Mouse (Mus musculus) MEL (cell line): ENCODE results near the gene Wdr34. TPM values are rescaled to one million over a fixed set of nuclear protein-coding genes. Genes with fewer than 3 reads are reported as not detected.
A peak's percentile ranks its signal among the peaks of the same experiment; 100 is the strongest.

Source experiments
- DNase-seq: peaks from one replicate; pipeline ENCODE4 v3.0.0; 2011; ENCODE audit warnings: low read depth, low spot score
- H3K27ac ChIP-seq: 2 replicates; pipeline ENCODE4 v1.5.1; 2012; ENCODE audit warnings: low read depth, mild to moderate bottlenecking, control low read depth, low read length, moderate library complexity; ENCODE audit not compliant: control insufficient read depth
- H3K27me3 ChIP-seq, 2 experiments: fragments of 150-350 bp in 1 of 2; sonication (generic) in 1 of 2; 2 replicates each; pipeline ENCODE4 v1.6.1; 2012; ENCODE audit warnings: low read length in 2 of 2, mild to moderate bottlenecking in 2 of 2, improper control_type of control experiment in 1 of 2, moderate library complexity in 1 of 2; ENCODE audit not compliant: insufficient read depth in 2 of 2, control insufficient read depth in 1 of 2
- H3K36me3 ChIP-seq, 2 experiments: 2 replicates each; pipeline ENCODE4 v1.6.1; 2012 to 2014; ENCODE audit warnings: low read length in 2 of 2, improper control_type of control experiment in 1 of 2, inconsistent platforms in 1 of 2, mild to moderate bottlenecking in 1 of 2; ENCODE audit not compliant: insufficient read depth in 2 of 2, control insufficient read depth in 1 of 2
- H3K4me1 ChIP-seq, 2 experiments: fragments of 150-350 bp in 1 of 2; sonication (generic) in 1 of 2; 2 replicates each; pipeline ENCODE4 v1.6.1; 2012; ENCODE audit warnings: low read length in 2 of 2, improper control_type of control experiment in 1 of 2, mild to moderate bottlenecking in 1 of 2; ENCODE audit not compliant: insufficient read depth in 2 of 2, control insufficient read depth in 1 of 2
- H3K4me3 ChIP-seq, 2 experiments: fragments of 150-350 bp in 1 of 2; sonication (generic) in 1 of 2; 2 replicates each; pipeline ENCODE4 v1.5.1; 2012; ENCODE audit warnings: low read depth in 2 of 2, low read length in 2 of 2, mild to moderate bottlenecking in 2 of 2, moderate library complexity in 2 of 2, control low read depth in 1 of 2, improper control_type of control experiment in 1 of 2; ENCODE audit not compliant: control insufficient read depth in 1 of 2, insufficient read depth in 1 of 2
- H3K79me2 ChIP-seq: 2 replicates; pipeline ENCODE4 v1.6.1; 2012; ENCODE audit warnings: mild to moderate bottlenecking, low read length, moderate library complexity; ENCODE audit not compliant: control insufficient read depth, poor library complexity, insufficient read depth
- H3K9ac ChIP-seq: 2 replicates; pipeline ENCODE4 v1.6.1; 2012; ENCODE audit warnings: low read depth, mild to moderate bottlenecking, control low read depth, low read length, moderate library complexity; ENCODE audit not compliant: control insufficient read depth, poor library complexity, severe bottlenecking
- H3K9me3 ChIP-seq: fragments of 150-350 bp; sonication (generic); replicated peaks from 2 replicates; pipeline ENCODE4 v1.6.1; 2012; ENCODE audit warnings: mild to moderate bottlenecking, low read length, improper control_type of control experiment, moderate library complexity; ENCODE audit not compliant: insufficient read depth
- CHD1 ChIP-seq: IDR thresholded peaks from 2 replicates; pipeline ENCODE4 v1.6.1; 2012; ENCODE audit warnings: low read depth, mild to moderate bottlenecking, inconsistent platforms, low read length, improper control_type of control experiment
- CTCF ChIP-seq, 3 experiments: IDR thresholded peaks in 2 of 3; conservative IDR thresholded peaks in 1 of 3; 2 replicates each; pipeline ENCODE4 v1.5.1; 2011 to 2012; ENCODE audit warnings: low read length in 3 of 3, low read depth in 2 of 3, mild to moderate bottlenecking in 2 of 3, improper control_type of control experiment in 1 of 3, inconsistent platforms in 1 of 3, mixed read lengths in 1 of 3, moderate library complexity in 1 of 3; ENCODE audit not compliant: control insufficient read depth in 1 of 3, insufficient read depth in 1 of 3, poor library complexity in 1 of 3, severe bottlenecking in 1 of 3
- ELF1 ChIP-seq: IDR thresholded peaks from 2 replicates; pipeline ENCODE4 v1.6.1; 2014; ENCODE audit warnings: low read depth, mild to moderate bottlenecking, inconsistent platforms, low read length, improper control_type of control experiment, moderate library complexity
- EP300 ChIP-seq, 2 experiments: IDR thresholded peaks; 2 replicates each; pipeline ENCODE4 v1.6.1; 2011; ENCODE audit warnings: improper control_type of control experiment in 2 of 2, low read length in 2 of 2, low read depth in 1 of 2, mild to moderate bottlenecking in 1 of 2
- ETS1 ChIP-seq: IDR thresholded peaks from 2 replicates; pipeline ENCODE4 v1.6.1; 2012; ENCODE audit warnings: low read depth, mild to moderate bottlenecking, inconsistent platforms, low read length, improper control_type of control experiment, moderate library complexity
- GATA1 ChIP-seq: IDR thresholded peaks from 2 replicates; pipeline ENCODE4 v1.6.1; 2011; ENCODE audit warnings: low read depth, low read length, improper control_type of control experiment
- MAFK ChIP-seq: IDR thresholded peaks from 2 replicates; pipeline ENCODE4 v1.6.1; 2011; ENCODE audit warnings: low read depth, mild to moderate bottlenecking, low read length, improper control_type of control experiment, borderline replicate concordance
- MAX ChIP-seq: IDR thresholded peaks from 2 replicates; pipeline ENCODE4 v1.6.1; 2011; ENCODE audit warnings: low read length, improper control_type of control experiment
- MEF2A ChIP-seq: IDR thresholded peaks from 2 replicates; pipeline ENCODE4 v1.6.1; 2014; ENCODE audit warnings: low read depth, mild to moderate bottlenecking, inconsistent platforms, low read length, improper control_type of control experiment; ENCODE audit not compliant: poor library complexity, insufficient replicate concordance, severe bottlenecking; ENCODE audit errors: extremely low read depth
- MYC ChIP-seq: IDR thresholded peaks from 2 replicates; pipeline ENCODE4 v1.6.1; 2011; ENCODE audit warnings: low read depth, mild to moderate bottlenecking, low read length, improper control_type of control experiment, moderate library complexity
- NELFE ChIP-seq: IDR thresholded peaks from 2 replicates; pipeline ENCODE4 v1.6.1; 2011; ENCODE audit warnings: low read depth, low read length, improper control_type of control experiment
- NRF1 ChIP-seq: IDR thresholded peaks from 2 replicates; pipeline ENCODE4 v1.6.1; 2014; ENCODE audit warnings: low read depth, mild to moderate bottlenecking, inconsistent platforms, low read length, improper control_type of control experiment, moderate library complexity; ENCODE audit not compliant: poor library complexity, insufficient read depth, severe bottlenecking
- POLR2A ChIP-seq, 2 experiments: IDR thresholded peaks; 2 replicates each; pipeline ENCODE4 v1.6.1; 2011 to 2012; ENCODE audit warnings: low read length in 2 of 2, mild to moderate bottlenecking in 2 of 2, control low read depth in 1 of 2, improper control_type of control experiment in 1 of 2, low read depth in 1 of 2, moderate library complexity in 1 of 2; ENCODE audit not compliant: control insufficient read depth in 1 of 2, insufficient read depth in 1 of 2, poor library complexity in 1 of 2
- POLR2AphosphoS2 ChIP-seq: IDR thresholded peaks from 2 replicates; pipeline ENCODE4 v1.6.1; 2011; ENCODE audit warnings: low read length, improper control_type of control experiment
- USF2 ChIP-seq, 2 experiments: IDR thresholded peaks; 2 replicates each; pipeline ENCODE4 v1.6.1; 2011 to 2012; ENCODE audit warnings: improper control_type of control experiment in 2 of 2, low read length in 2 of 2, borderline replicate concordance in 1 of 2, inconsistent platforms in 1 of 2, low read depth in 1 of 2, mild to moderate bottlenecking in 1 of 2; ENCODE audit not compliant: insufficient read depth in 1 of 2
- ZKSCAN1 ChIP-seq: IDR thresholded peaks from 2 replicates; pipeline ENCODE4 v1.6.1; 2012; ENCODE audit warnings: low read depth, mild to moderate bottlenecking, inconsistent platforms, low read length, improper control_type of control experiment, moderate library complexity
- ZNF384 ChIP-seq: IDR thresholded peaks from 2 replicates; pipeline ENCODE4 v1.6.1; 2012; ENCODE audit warnings: low read depth, mild to moderate bottlenecking, inconsistent platforms, low read length, improper control_type of control experiment
- polyA plus RNA-seq, 2 experiments: library from polyadenylated mRNA; stranded (reverse) in 1 of 2; unstranded in 1 of 2; fragments of >175 nt in 1 of 2; fragments of >200 nt in 1 of 2; gene quantifications; 2 replicates each; pipeline versions ENCODE4 v1.2.1 to v1.2.4; 2012; ENCODE audit warnings: low replicate concordance in 2 of 2, low read depth in 1 of 2; ENCODE audit not compliant: insufficient read length in 2 of 2, insufficient read depth in 1 of 2, missing spikeins in 1 of 2
- total RNA-seq: library from RNA; depleted of rRNA; stranded (reverse); fragments of 300-350 nt; gene quantifications from 2 replicates; pipeline ENCODE4 v1.2.3, GENCODE M21; 2012

Gene Wdr34
- total and polyA plus RNA-seq, 3 experiments, result 49.3 to 78.3 TPM; not detected in 1

DNA sequence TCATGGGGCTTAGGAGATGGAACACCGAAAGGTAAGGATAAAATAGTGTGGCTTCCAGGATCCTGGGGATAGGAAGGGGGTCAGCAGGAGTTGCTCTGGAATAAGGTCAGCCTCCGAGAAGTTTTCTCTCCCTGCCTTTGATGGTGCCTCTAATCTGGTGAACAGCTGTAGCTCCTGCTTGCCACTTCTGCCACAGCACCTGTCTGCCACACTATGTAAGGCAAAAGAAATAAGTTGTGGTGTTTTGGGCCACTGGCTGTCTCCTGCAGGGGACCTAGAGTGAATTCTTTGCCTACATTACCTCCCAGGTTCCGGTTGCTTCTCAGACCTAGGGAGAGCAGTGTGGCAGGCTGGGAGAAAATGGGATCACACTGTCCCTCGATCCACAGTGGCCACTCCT, 30.1 kb upstream of the Wdr34 start:
- TF ChIP-seq NRF1, result no peak
- TF ChIP-seq ELF1, result no peak
- no peak for TF ChIP-seq MYC
- no peak for TF ChIP-seq ETS1
- TF ChIP-seq CHD1, result no peak
- TF ChIP-seq GATA1, result no peak
- H3K27ac ChIP-seq, result no peak overlapping the region
- no peak for DNase-seq

DNA sequence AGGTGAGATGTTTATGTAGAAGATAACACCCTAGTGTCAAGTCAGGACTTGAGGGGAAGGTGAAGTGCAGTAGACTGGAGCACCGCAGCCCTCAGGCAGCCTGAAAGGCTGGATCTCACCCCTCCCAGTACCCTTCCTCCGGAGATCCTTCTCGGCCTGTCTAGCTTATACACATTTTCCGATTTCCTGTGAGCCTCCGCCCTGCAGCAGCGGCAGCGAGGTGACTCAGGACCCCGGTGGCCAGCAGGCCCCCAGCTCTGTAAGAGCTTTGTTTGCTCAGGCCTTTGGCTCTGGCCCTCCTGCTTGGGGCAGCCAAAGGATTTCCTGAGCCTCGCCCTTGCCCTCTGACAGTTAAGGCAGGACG, 29.6 kb upstream of the Wdr34 start:
- no peak for DNase-seq
- Histone ChIP-seq H3K4me1 (peaks cover 0 to 5% of the 10 kb centered on the region in 2 experiments; a peak in 2 of 4 replicates), H3K27me3 (no peaks in the 10 kb centered on the region), H3K36me3 (peaks cover 0 to 2% of the 10 kb centered on the region in 2 experiments; a peak in 1 of 4 replicates), H3K4me3 (0 out of 4 replicates have a peak overlapping the region, but pooled peaks of 1 of the 2 experiments have one; percentile 22), H3K27ac (no peak overlapping the region), H3K79me2 (no peaks in the 10 kb centered on the region), H3K9me3 (no peaks in the 10 kb centered on the region), H3K9ac (peak overlapping the region; percentile 9; the same call in 1 of the 2 replicates)
- TF ChIP-seq ETS1, result no peak
- TF ChIP-seq POLR2A (IDR thresholded peaks at IDR 0.05; ENCODE audit: control insufficient read depth in 1 of 2, insufficient read depth in 1 of 2, low read depth in 1 of 2, low read length in 2 of 2, poor library complexity in 1 of 2), result no peak
- TF ChIP-seq EP300 (IDR thresholded peaks at IDR 0.05; ENCODE audit: low read depth in 1 of 2, low read length in 2 of 2), result no peak
- TF ChIP-seq USF2 (IDR thresholded peaks at IDR 0.05; ENCODE audit: borderline replicate concordance in 1 of 2, insufficient read depth in 1 of 2, low read depth in 1 of 2, low read length in 2 of 2), result no peak
- TF ChIP-seq NELFE, result no peak
- no peak; a peak in 1 of 6 replicates for TF ChIP-seq CTCF (IDR thresholded peaks at IDR 0.05 in 2 of 3, conservative IDR thresholded peaks at IDR 0.05 in 1 of 3; ENCODE audit: control insufficient read depth in 1 of 3, insufficient read depth in 1 of 3, low read depth in 2 of 3, low read length in 3 of 3, poor library complexity in 1 of 3, severe bottlenecking in 1 of 3)
- TF ChIP-seq ZNF384, result no peak
- no peak for TF ChIP-seq POLR2AphosphoS2
- TF ChIP-seq MYC, result no peak
- TF ChIP-seq ELF1, result no peak
- TF ChIP-seq ZKSCAN1, result no peak
- no peak for TF ChIP-seq MAX
- no peak for TF ChIP-seq GATA1
- no peak for TF ChIP-seq MAFK
- no peak for TF ChIP-seq MEF2A

More for the DNA sequence above, 30.1 kb upstream of the Wdr34 start:
- no peaks in the 10 kb centered on the region for H3K79me2 ChIP-seq
- peaks cover 0 to 5% of the 10 kb centered on the region in 2 experiments; a peak in 2 of 4 replicates for H3K4me1 ChIP-seq
- H3K9me3 ChIP-seq, result no peaks in the 10 kb centered on the region
- H3K27me3 ChIP-seq, result no peaks in the 10 kb centered on the region
- H3K4me3 ChIP-seq, result no peak overlapping the region
- H3K36me3 ChIP-seq, result peaks cover 0 to 2% of the 10 kb centered on the region in 2 experiments; a peak in 1 of 4 replicates
- no peak overlapping the region for H3K9ac ChIP-seq
